Mouse (Mus musculus): ENCODE measurements at regions not wholly inside any gene's neighbourhood (a gene's known extent, or its start where the extent isn't known, plus 50 kb on each side); places are given as distances from the start of the nearest gene placed in this dataset.

GRCm38 (mm10) chr5:146647628-146648380 is 62.8 kb upstream of the Gpr12 start:
- in situ Hi-C loops (cut with MboI; ENCODE audit: unreplicated experiment in 2 of 2): no loop called here

- in situ Hi-C loops (cut with MboI; ENCODE audit: unreplicated experiment in 2 of 2): no loop called here
Observed at GRCm38 (mm10) chr5:146644499-146644898, 59.5 kb upstream of the Gpr12 start.

- in situ Hi-C loops (cut with MboI; ENCODE audit: unreplicated experiment in 2 of 2): no loop called here
Observed at GRCm38 (mm10) chr5:146641931-146642330, 56.9 kb upstream of the Gpr12 start.

- in situ Hi-C loops (cut with MboI; ENCODE audit: unreplicated experiment in 2 of 2): no loop called here
Observed at GRCm38 (mm10) chr5:146636859-146637258, 51.8 kb upstream of the Gpr12 start.

All from v-Abl transformed pro-B cells (cell line).